Mouse (Mus musculus) limb, embryonic 13.5 days (tissue): ENCODE measurements around the gene Ptpa. TPM values are rescaled to one million over a fixed set of nuclear protein-coding genes. Genes with fewer than 3 reads are reported as not detected.
A peak's percentile ranks its signal among the peaks of the same experiment; 100 is the strongest.

Experiments
- ATAC-seq: fragments of 200-750 bp; cut with Nextera tagmentation; 2 replicates; pipeline ENCODE4 v1.8.0; 2017; ENCODE audit warnings: low read depth, moderate number of reproducible peaks, moderate TSS enrichment; ENCODE audit not compliant: low FRiP score
- H3K27ac ChIP-seq: fragments of 300-500 bp; sonication (generic); 2 replicates; pipeline ENCODE4 v1.5.1; 2015; ENCODE audit warnings: inconsistent platforms, mild to moderate bottlenecking, moderate library complexity
- H3K27me3 ChIP-seq: fragments of 300-500 bp; sonication (generic); 2 replicates; pipeline ENCODE4 v1.6.1; 2015; ENCODE audit warnings: mild to moderate bottlenecking, inconsistent platforms
- H3K36me3 ChIP-seq: fragments of 300-500 bp; sonication (generic); 2 replicates; pipeline ENCODE4 v1.6.1; 2015; ENCODE audit warnings: inconsistent platforms, mild to moderate bottlenecking, moderate library complexity
- H3K4me1 ChIP-seq: fragments of 300-500 bp; sonication (generic); 2 replicates; pipeline ENCODE4 v1.6.1; 2015; ENCODE audit warnings: inconsistent platforms
- H3K4me2 ChIP-seq: fragments of 300-500 bp; sonication (generic); replicated peaks from 2 replicates; pipeline ENCODE4 v1.6.1; 2015; ENCODE audit warnings: inconsistent platforms, mild to moderate bottlenecking, moderate library complexity
- H3K4me3 ChIP-seq: fragments of 300-500 bp; sonication (generic); 2 replicates; pipeline ENCODE4 v1.5.1; 2015; ENCODE audit warnings: moderate library complexity, mild to moderate bottlenecking, inconsistent platforms
- H3K9ac ChIP-seq: fragments of 300-500 bp; sonication (generic); 2 replicates; pipeline ENCODE4 v1.6.1; 2015; ENCODE audit warnings: mild to moderate bottlenecking, inconsistent platforms
- H3K9me3 ChIP-seq: fragments of 300-500 bp; sonication (generic); 2 replicates; pipeline ENCODE4 v1.6.1; 2016; ENCODE audit warnings: inconsistent platforms
- WGBS: fragments of 180-500 bp; shearing (Covaris S2); methylation state at CpG from one replicate; pipeline ENCODE4 v1.1.7; 2015; 5-methylcytosine and 5-hydroxymethylcytosine counted together
- polyA plus RNA-seq: library from polyadenylated mRNA; unstranded; fragments of >200 nt; fragmentation: Nextera tagmentation; extraction: Ambion mirVana; gene quantifications from 2 replicates; pipeline ENCODE4 v1.2.1, GENCODE M21; 2015

Ptpa gene
- 144 and 150 TPM in 2 replicates for polyA plus RNA-seq

DNA sequence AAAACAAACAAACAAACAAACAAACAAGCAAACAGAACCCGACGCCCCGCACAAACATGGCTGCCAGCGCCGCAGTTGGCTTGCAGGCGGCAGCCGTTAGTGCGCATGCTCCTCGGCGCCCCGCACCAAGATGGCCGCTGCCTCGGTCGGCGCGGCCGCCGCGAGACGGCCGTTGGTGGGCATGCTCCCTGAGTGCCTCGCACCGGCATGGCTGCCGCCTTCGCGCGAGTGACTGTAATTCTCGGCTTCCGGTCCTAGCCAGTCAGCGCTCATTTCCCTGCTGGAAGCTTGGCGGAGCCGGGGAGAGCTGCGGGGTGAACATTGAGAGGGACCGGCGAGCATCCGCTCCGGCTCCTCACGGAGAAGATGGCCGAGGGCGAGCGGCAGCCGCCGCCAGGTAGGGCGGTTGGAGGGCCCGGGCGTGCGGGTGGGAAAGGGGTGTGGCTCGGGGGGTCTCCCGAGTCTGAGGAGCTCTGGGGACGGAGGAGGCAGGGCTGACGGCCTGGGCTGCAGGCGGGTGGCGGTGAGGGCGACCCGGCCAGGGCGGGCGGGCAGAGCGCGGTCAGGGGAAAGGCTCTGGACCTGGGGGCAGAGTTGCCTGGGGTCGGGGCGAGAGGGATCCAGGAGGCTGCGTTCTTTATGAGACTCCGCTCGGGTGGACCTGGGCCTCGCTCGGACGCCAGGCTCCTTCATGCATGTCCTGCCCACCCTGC, at the start of gene Ptpa:
Gene Ptpa, plus strand, starts transcription at position 104 of the 713 bp plus-strand sequence.
- no peaks in the 10 kb centered on the region for H3K9me3 ChIP-seq
- H3K9ac ChIP-seq, result peak within 1 kb of the TSS; percentile 97
- H3K4me3 ChIP-seq, result peak within 1 kb of the TSS; percentile 87
- under 1% methylated on average over 67 of the region's 67 CpGs for WGBS
- H3K27me3 ChIP-seq, result no peaks in the 10 kb centered on the region
- peaks cover 50% of the 10 kb centered on the region for H3K4me1 ChIP-seq
- peak within 1 kb of the TSS; percentile 83 for H3K4me2 ChIP-seq
- peak; percentile 91 for ATAC-seq
- peaks cover 8% of the 10 kb centered on the region for H3K36me3 ChIP-seq
- H3K27ac ChIP-seq, result peak within 1 kb of the TSS; percentile 98

DNA sequence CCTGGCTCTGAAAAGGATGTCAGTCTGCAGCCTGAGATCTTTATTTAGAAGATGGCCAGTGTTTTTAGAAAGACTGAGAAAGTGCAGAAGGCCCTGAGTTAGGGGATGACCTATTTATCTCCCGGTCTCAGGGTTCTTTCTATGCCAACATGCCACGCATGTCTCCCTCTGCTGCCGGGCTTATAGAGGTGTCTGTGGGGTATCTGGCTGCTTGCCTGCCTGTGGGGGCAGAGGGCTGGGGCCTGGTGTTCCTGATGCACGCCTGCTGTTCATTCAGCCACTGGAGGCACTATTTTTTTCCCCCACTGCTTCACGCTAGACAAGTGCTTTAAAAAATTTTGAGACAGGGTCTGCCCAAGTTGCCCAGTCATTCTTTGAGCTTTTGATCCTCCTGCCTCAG, 49.6 kb upstream of the Ptpa start:
- peaks cover 43% of the 10 kb centered on the region for H3K36me3 ChIP-seq

DNA sequence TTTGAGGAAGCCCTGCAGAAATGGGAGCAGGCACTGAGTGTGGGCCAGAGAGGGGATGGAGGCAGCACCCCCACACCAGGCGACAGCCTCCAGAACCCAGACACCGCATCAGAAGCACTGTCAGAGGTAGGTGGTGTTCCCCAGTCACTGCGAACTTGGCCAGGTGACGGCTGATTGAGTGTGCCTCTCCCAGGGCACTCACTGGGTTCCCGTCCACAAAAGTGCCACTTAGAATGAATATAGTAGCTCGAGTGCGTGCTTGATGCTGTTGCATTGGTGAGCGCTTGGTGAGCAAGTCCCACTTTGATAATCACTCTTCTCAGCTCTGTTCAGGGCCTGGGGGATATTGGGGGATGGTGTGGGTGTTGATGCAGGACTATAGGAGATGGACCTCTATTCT, 44.3 kb upstream of the Ptpa start:
- WGBS, result 92% methylated on average over 8 of the region's 8 CpGs
- H3K36me3 ChIP-seq, result peaks cover 89% of the 10 kb centered on the region
- no peak for ATAC-seq

More for the DNA sequence above, 49.6 kb upstream of the Ptpa start:
- WGBS, result 76% methylated on average over 5 of the region's 5 CpGs
- Histone ChIP-seq H3K27ac (no peak overlapping the region), H3K4me1 (peaks cover 14% of the 10 kb centered on the region), H3K4me2 (no peak overlapping the region), H3K9me3 (no peaks in the 10 kb centered on the region), H3K4me3 (no peak overlapping the region), H3K9ac (no peak overlapping the region), H3K27me3 (no peaks in the 10 kb centered on the region)
- ATAC-seq, result no peak

DNA sequence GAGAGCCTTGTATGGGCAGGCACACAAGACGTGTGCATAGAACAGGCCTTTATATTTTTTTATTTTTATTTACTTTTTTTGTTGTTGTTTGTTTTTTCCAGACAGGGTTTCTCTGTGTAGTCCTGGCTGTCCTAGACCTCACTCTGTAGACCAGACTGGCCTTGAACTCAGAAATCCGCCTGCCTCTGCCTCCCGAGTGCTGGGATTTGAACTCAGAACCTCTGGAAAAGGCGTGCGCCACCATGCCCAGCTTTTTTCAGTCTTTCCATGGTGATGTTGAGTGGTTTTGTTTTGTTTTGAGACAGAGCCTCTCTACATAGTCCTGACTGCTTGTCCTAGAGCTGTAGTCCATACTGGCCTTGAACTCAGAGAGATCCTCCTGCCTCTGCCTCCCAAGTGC, 43.1 kb upstream of the Ptpa start:
- Histone ChIP-seq H3K4me3 (no peak overlapping the region), H3K27me3 (no peaks in the 10 kb centered on the region), H3K27ac (no peak overlapping the region), H3K4me2 (no peak overlapping the region), H3K4me1 (no peaks in the 10 kb centered on the region), H3K36me3 (peaks cover 92% of the 10 kb centered on the region), H3K9ac (no peak overlapping the region), H3K9me3 (no peaks in the 10 kb centered on the region)
- WGBS, result 96% methylated on average over 5 of the region's 5 CpGs
- no peak for ATAC-seq

More for the DNA sequence above, 44.3 kb upstream of the Ptpa start:
- Histone ChIP-seq H3K4me1 (no peaks in the 10 kb centered on the region), H3K4me3 (no peak overlapping the region), H3K27me3 (no peaks in the 10 kb centered on the region), H3K9ac (no peak overlapping the region), H3K9me3 (no peaks in the 10 kb centered on the region), H3K27ac (no peak overlapping the region), H3K4me2 (no peak overlapping the region)

DNA sequence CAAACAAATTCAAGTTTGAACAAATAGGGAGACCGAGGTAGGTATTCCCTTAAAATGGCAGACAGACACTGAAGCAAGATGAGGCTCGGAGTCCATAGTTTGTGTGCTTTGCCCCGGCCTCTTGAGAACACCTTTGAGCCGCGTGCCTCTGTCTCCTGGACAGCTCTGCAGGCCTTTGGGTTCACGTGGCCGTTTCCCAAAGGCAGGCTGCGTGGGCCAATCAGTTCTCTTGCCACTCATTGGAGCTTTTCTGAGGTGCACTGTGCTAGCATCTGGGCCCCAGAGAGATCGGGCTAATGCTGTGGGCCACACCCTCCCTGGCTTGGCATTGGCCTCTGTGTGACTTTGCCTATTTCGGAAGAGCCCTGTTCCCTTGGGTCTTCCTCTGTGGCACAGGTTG, 39.9 kb upstream of the Ptpa start:
- WGBS, result 91% methylated on average over 10 of the region's 10 CpGs
- H3K27ac ChIP-seq, result no peak overlapping the region

DNA sequence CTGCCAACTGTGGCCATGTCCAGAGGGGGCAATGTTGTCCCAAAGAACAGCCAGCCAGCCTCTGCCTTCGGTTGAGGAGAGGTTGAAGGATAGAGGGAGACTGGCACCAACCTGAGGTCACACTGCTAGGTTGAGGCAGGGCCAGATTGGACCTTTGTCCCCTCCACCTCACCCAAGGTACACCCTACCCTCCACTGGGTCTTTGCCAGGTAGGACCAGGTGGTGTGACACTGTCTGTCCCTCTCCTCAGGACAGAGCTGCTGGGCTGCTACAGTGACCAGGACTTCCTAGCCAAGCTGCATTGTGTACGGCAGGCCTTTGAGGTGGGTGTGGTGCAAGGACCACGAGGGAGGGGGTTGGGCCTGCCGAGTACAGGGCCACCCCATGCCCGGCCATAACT, 38.1 kb upstream of the Ptpa start:
- Histone ChIP-seq H3K9me3 (no peaks in the 10 kb centered on the region), H3K4me1 (no peaks in the 10 kb centered on the region), H3K4me2 (no peak overlapping the region), H3K36me3 (peaks cover 91% of the 10 kb centered on the region), H3K4me3 (no peak overlapping the region), H3K27ac (no peak overlapping the region), H3K27me3 (no peaks in the 10 kb centered on the region), H3K9ac (no peak overlapping the region)
- WGBS, result 80% methylated on average over 5 of the region's 5 CpGs
- ATAC-seq, result no peak

More for the DNA sequence above, 39.9 kb upstream of the Ptpa start:
- H3K9ac ChIP-seq, result no peak overlapping the region
- H3K4me1 ChIP-seq, result no peaks in the 10 kb centered on the region
- no peaks in the 10 kb centered on the region for H3K27me3 ChIP-seq
- no peak for ATAC-seq
- H3K9me3 ChIP-seq, result no peaks in the 10 kb centered on the region
- no peak overlapping the region for H3K4me2 ChIP-seq
- no peak overlapping the region for H3K4me3 ChIP-seq
- H3K36me3 ChIP-seq, result peaks cover 91% of the 10 kb centered on the region

DNA sequence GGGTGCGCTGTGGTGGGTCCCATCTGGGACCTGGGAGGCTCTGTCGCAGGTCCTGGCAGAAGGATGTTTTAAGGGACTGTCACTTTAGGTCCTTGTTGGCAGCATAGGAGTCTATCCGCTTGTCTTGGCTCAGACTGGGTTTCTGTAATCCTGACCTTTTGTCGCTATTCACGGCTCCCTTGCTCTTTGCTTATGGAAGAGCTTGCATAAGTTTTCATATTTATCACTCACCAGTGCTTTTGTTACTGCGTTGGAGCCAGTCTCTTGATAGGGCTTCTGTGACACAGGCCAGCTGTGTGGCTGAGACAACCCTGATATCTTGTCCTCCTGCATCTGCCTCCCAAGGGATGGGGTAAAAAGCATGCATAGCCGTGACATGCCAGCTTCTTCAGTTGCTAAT, 36.5 kb upstream of the Ptpa start:
- Histone ChIP-seq H3K36me3 (peaks cover 91% of the 10 kb centered on the region), H3K4me1 (no peaks in the 10 kb centered on the region), H3K27ac (no peak overlapping the region), H3K27me3 (no peaks in the 10 kb centered on the region), H3K4me2 (no peak overlapping the region), H3K9me3 (no peaks in the 10 kb centered on the region), H3K9ac (no peak overlapping the region), H3K4me3 (no peak overlapping the region)
- WGBS, result 91% methylated on average over 7 of the region's 7 CpGs
- no peak for ATAC-seq

DNA sequence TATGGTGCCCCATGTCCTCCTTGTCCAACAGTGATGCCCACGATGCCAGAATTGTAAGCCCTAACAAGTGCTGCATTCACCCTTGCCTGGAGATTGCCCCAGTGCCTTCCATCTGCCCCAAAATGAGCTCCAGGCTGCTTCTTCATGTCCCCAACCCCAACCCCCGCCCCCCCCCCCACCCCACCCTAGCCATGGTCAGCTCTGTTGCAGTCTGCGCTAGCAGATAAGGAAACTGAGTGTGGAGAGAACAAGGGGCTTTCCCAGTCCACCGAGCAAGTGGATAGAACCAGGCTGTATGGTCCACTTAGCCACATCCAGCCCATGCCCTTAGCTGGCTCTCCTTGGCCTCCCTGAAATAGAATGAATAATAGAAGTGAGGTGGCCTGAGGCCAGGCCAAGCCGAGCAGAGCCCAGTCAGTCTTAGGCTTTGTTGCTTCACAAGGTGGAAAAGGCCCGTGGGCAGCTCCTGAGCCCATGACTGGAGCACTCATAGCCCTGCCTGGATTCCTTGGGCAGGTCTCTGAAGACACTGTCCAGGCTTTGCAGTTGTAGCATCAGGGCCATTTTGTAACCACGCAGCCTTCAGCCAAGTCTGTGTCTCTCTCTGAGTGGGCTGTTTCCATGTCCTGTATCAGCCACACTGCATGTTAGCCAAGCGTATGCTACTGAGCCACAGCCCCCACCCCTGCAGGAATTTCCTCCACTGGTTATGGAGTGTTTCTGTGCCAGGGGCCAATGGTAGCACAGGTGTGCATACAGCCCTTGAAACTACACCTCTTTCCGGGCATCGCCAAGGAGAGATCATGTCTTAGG, 35.1 kb upstream of the Ptpa start:
- H3K4me1 ChIP-seq, result no peaks in the 10 kb centered on the region
- WGBS, result 89% methylated on average over 10 of the region's 10 CpGs
- no peak overlapping the region for H3K4me3 ChIP-seq
- H3K36me3 ChIP-seq, result peaks cover 98% of the 10 kb centered on the region
- H3K9ac ChIP-seq, result no peak overlapping the region
- no peak overlapping the region for H3K4me2 ChIP-seq
- no peak for ATAC-seq
- H3K27ac ChIP-seq, result no peak overlapping the region
- H3K27me3 ChIP-seq, result no peaks in the 10 kb centered on the region
- H3K9me3 ChIP-seq, result no peaks in the 10 kb centered on the region

DNA sequence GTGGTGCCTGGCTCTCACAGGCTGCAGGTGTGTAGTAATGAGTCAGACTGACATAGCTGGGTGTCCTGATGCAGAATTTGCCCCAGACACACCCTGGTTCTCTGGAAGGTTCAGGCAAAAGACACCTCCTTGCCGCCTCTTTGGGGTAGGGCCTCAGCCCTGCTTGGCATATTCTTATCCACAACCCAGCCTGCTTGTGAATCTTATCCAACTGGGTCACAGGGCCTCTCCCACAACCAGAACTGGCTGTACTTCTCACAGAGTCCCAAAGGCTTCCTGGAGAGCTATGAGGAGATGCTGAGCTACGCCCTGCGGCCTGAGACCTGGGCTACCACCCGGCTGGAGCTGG, 34.5 kb upstream of the Ptpa start:
- Histone ChIP-seq H3K36me3 (peaks cover 93% of the 10 kb centered on the region), H3K9me3 (no peaks in the 10 kb centered on the region), H3K4me3 (no peak overlapping the region), H3K27me3 (no peaks in the 10 kb centered on the region), H3K27ac (no peak overlapping the region), H3K4me1 (no peaks in the 10 kb centered on the region), H3K9ac (no peak overlapping the region), H3K4me2 (no peak overlapping the region)
- 92% methylated on average over 4 of the region's 4 CpGs for WGBS
- no peak for ATAC-seq

DNA sequence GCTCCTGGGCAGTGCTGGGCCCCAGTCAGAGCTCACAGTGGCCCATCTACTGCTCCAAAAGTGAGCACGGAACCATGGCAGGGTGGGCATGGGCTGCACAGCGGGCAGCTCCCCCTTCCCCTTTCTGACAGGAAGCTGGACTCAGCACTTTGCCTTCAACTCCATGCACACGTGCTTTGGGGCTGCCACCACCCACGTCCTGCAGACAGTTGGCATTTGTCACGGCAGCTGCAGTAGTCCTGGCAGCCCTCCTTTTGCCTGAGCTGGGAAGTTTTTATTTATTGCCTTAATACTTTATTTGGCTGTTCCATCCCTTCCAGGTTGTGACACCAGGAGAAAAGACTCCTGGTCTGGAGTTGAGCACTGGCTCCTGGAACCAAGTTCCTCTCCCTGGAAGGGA, 31.0 kb upstream of the Ptpa start:
- no peak for ATAC-seq
- H3K4me2 ChIP-seq, result no peak overlapping the region
- 78% methylated on average over 5 of the region's 5 CpGs for WGBS
- H3K4me1 ChIP-seq, result no peaks in the 10 kb centered on the region
- no peak overlapping the region for H3K27ac ChIP-seq
- no peak overlapping the region for H3K4me3 ChIP-seq
- H3K27me3 ChIP-seq, result no peaks in the 10 kb centered on the region
- no peaks in the 10 kb centered on the region for H3K9me3 ChIP-seq
- peaks cover 58% of the 10 kb centered on the region for H3K36me3 ChIP-seq
- H3K9ac ChIP-seq, result no peak overlapping the region

DNA sequence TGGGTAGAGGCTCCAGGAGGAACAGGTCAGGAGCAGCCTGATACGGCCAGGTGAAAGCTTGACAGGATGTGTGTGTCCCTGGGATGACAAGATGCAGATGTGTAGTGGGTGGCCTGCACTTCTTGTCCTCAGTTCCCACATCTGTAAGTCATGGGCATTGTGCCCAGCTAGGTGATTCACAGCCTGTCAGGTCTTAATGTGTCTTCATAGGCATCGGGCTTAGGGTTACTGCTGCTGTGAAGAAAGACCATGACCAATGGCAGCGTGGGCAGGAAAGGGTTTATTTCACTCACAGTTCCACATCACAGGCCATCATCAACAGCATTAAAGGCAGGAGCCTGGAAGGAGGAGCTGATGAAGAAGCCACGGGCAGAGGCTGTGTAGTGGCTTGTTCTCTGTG, 30.2 kb upstream of the Ptpa start:
- no peak for ATAC-seq
- no peak overlapping the region for H3K4me2 ChIP-seq
- H3K4me1 ChIP-seq, result no peaks in the 10 kb centered on the region
- no peaks in the 10 kb centered on the region for H3K9me3 ChIP-seq
- peaks cover 52% of the 10 kb centered on the region for H3K36me3 ChIP-seq
- WGBS, result 81% methylated on average over 4 of the region's 4 CpGs
- no peak overlapping the region for H3K9ac ChIP-seq
- H3K4me3 ChIP-seq, result no peak overlapping the region
- H3K27me3 ChIP-seq, result no peaks in the 10 kb centered on the region
- no peak overlapping the region for H3K27ac ChIP-seq

DNA sequence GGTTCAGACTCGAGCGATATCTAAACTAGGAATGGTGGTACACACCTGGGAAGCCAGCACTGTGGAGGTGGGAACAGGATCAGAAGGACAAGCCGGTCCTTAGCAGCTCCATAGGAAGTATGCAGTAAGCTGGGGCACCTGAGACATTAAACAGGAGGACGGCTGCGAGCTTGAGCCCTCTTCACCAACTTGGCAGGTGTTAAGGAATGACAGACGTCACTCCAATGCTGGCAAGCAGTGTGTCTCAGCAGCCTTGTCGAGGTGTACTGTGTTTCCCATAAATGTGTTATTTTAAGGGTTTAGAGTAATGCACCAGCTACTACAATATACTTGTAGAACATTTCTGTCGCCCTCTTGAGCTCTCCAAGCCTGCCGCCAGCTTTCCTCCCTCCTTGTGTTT, 28.9 kb upstream of the Ptpa start:
- ATAC-seq, result no peak

More for the DNA sequence above, 28.9 kb upstream of the Ptpa start:
- no peak overlapping the region for H3K4me2 ChIP-seq
- 80% methylated on average over 9 of the region's 9 CpGs for whole genome bisulfite sequencing
- H3K9me3 ChIP-seq, result no peaks in the 10 kb centered on the region
- peaks cover 5% of the 10 kb centered on the region; the same call in 1 of the 2 replicates for H3K4me1 ChIP-seq
- no peak overlapping the region for H3K9ac ChIP-seq
- no peaks in the 10 kb centered on the region for H3K27me3 ChIP-seq
- H3K36me3 ChIP-seq, result peaks cover 39% of the 10 kb centered on the region
- H3K4me3 ChIP-seq, result no peak overlapping the region
- H3K27ac ChIP-seq, result no peak overlapping the region
